Mouse (Mus musculus) brain, embryonic 14.5 days (tissue): ENCODE data around the gene Sprr1a. TPM values are rescaled to one million over a fixed set of nuclear protein-coding genes. Genes with fewer than 3 reads are reported as not detected.

ENCODE experiments used
- DNase-seq: peaks from one replicate; pipeline ENCODE4 v3.0.0-alpha.2; 2011; ENCODE audit warnings: low read depth
- CTCF ChIP-seq: fragments of 200-500 bp; IDR thresholded peaks from 2 replicates; pipeline ENCODE4 v1.5.1; 2012; ENCODE audit warnings: inconsistent platforms, mild to moderate bottlenecking, moderate library complexity, borderline replicate concordance; ENCODE audit not compliant: insufficient read depth, insufficient read length; ENCODE audit errors: extremely low read depth
- POLR2A ChIP-seq: fragments of 200-500 bp; IDR thresholded peaks from 2 replicates; pipeline ENCODE4 v1.6.1; 2012; ENCODE audit warnings: mild to moderate bottlenecking, inconsistent platforms, borderline replicate concordance; ENCODE audit not compliant: poor library complexity, insufficient read depth, insufficient read length, severe bottlenecking; ENCODE audit errors: extremely low read depth
- polyA plus RNA-seq: library from polyadenylated mRNA; depleted of rRNA; stranded (reverse); fragments of >200 nt; gene quantifications from 2 replicates; pipeline ENCODE4 v1.2.3, GENCODE M21; 2012; rRNA removed

Sprr1a gene
- polyA plus RNA-seq, 1 experiment, result not detected

- TF ChIP-seq POLR2A (no peak), CTCF (no peak)
- DNase-seq, result no peak
Observed at GRCm38 (mm10) chr3:92458620-92459019, 27.1 kb downstream of the Sprr1a start, which contains the start of gene Sprr3. Sprr3 (minus strand) TSS chr3:92458720.

GRCm38 (mm10) chr3:92455151-92455550 lies 30.5 kb downstream of the Sprr1a start:
- no peak for DNase-seq
- TF ChIP-seq CTCF, result no peak
- no peak for TF ChIP-seq POLR2A

- no peak for TF ChIP-seq CTCF
- TF ChIP-seq POLR2A, result no peak
- no peak for DNase-seq
Observed at GRCm38 (mm10) chr3:92440177-92440576, 45.5 kb downstream of the Sprr1a start.

GRCm38 (mm10) chr3:92438689-92439088 lies 47.0 kb downstream of the Sprr1a start, which contains the start of gene Sprr1b:
Sprr1b (minus strand) TSS chr3:92438789.
- TF ChIP-seq POLR2A (no peak), CTCF (no peak)
- DNase-seq, result no peak

Other genes with a start within 250 kb of the Sprr1a start
- 0.14 and 0.23 TPM in 2 replicates for gene Sprr2a3, start 200.5 kb downstream of the Sprr1a start, polyA plus RNA-seq
- 0.26 TPM in 1 of 2 replicates, not detected in the other for gene Sprr2b, start 169.3 kb downstream of the Sprr1a start, polyA plus RNA-seq
- not detected in 2 replicates for gene Sprr2d, start 146.8 kb downstream of the Sprr1a start, polyA plus RNA-seq
- not detected in 2 replicates for gene Sprr2e, start 133.8 kb downstream of the Sprr1a start, polyA plus RNA-seq
- gene Sprr2f, start 120.7 kb downstream of the Sprr1a start, polyA plus RNA-seq, result not detected in 2 replicates
- gene Sprr2h, start 100.2 kb downstream of the Sprr1a start, polyA plus RNA-seq, result not detected in 2 replicates
- gene Sprr2i, start 77.9 kb downstream of the Sprr1a start, polyA plus RNA-seq, result not detected in 2 replicates
- not detected in 2 replicates for gene Sprr2j-ps, start 67.8 kb downstream of the Sprr1a start, polyA plus RNA-seq
- 6.8 and 9.2 TPM in 2 replicates for gene Gm9774, start 56.5 kb downstream of the Sprr1a start, polyA plus RNA-seq
- gene Sprr2k, start 53.3 kb downstream of the Sprr1a start, polyA plus RNA-seq, result not detected in 2 replicates
- 0.11 and 0.55 TPM in 2 replicates for gene Sprr1b, start 47.1 kb downstream of the Sprr1a start, polyA plus RNA-seq
- not detected in 2 replicates for gene Sprr3, start 27.2 kb downstream of the Sprr1a start, polyA plus RNA-seq
- gene Sprr4, start 14.6 kb upstream of the Sprr1a start, polyA plus RNA-seq, result not detected in 2 replicates
- gene 2310046K23Rik, start 48.6 kb upstream of the Sprr1a start, polyA plus RNA-seq, result not detected in 2 replicates
- gene Ivl, start 87.8 kb upstream of the Sprr1a start, polyA plus RNA-seq, result not detected in 2 replicates
- gene Smcp, start 103.1 kb upstream of the Sprr1a start, polyA plus RNA-seq, result not detected in 2 replicates
- not detected in 2 replicates for gene 2210017I01Rik, start 121.6 kb upstream of the Sprr1a start, polyA plus RNA-seq
- not detected in 2 replicates for gene Lce6a, start 135.8 kb upstream of the Sprr1a start, polyA plus RNA-seq
- gene Lce1a1, start 162.4 kb upstream of the Sprr1a start, polyA plus RNA-seq, result not detected in 2 replicates
- gene Lce1b, start 171.0 kb upstream of the Sprr1a start, polyA plus RNA-seq, result not detected in 2 replicates
- gene Lce1a2, start 184.4 kb upstream of the Sprr1a start, polyA plus RNA-seq, result not detected in 2 replicates
- gene Lce1c, start 193.4 kb upstream of the Sprr1a start, polyA plus RNA-seq, result not detected in 2 replicates
- not detected in 2 replicates for gene Lce1d, start 201.3 kb upstream of the Sprr1a start, polyA plus RNA-seq
- not detected in 2 replicates for gene Lce1e, start 223.2 kb upstream of the Sprr1a start, polyA plus RNA-seq
- gene Lce1f, start 234.5 kb upstream of the Sprr1a start, polyA plus RNA-seq, result not detected in 2 replicates